Mouse (Mus musculus): ENCODE results near the gene Nol10. TPM values are rescaled to one million over a fixed set of nuclear protein-coding genes. Genes with fewer than 3 reads are reported as not detected.
A peak's percentile ranks its signal among the peaks of the same experiment; 100 is the strongest.

Nol10 gene
- total RNA-seq (2021), result 1 to 10 TPM; 6.3 to 7.4 TPM
- long read RNA-seq, experiment 1, partial matches to known transcripts, result 1 of 1 reads
- long read RNA-seq, experiment 1, other reads (novel, unspliced or antisense), result 0 of 1 reads
- long read RNA-seq, experiment 2, partial matches to known transcripts, result 0 of 5 reads
- long read RNA-seq, experiment 2, other reads (novel, unspliced or antisense), result 2 of 5 reads

DNA sequence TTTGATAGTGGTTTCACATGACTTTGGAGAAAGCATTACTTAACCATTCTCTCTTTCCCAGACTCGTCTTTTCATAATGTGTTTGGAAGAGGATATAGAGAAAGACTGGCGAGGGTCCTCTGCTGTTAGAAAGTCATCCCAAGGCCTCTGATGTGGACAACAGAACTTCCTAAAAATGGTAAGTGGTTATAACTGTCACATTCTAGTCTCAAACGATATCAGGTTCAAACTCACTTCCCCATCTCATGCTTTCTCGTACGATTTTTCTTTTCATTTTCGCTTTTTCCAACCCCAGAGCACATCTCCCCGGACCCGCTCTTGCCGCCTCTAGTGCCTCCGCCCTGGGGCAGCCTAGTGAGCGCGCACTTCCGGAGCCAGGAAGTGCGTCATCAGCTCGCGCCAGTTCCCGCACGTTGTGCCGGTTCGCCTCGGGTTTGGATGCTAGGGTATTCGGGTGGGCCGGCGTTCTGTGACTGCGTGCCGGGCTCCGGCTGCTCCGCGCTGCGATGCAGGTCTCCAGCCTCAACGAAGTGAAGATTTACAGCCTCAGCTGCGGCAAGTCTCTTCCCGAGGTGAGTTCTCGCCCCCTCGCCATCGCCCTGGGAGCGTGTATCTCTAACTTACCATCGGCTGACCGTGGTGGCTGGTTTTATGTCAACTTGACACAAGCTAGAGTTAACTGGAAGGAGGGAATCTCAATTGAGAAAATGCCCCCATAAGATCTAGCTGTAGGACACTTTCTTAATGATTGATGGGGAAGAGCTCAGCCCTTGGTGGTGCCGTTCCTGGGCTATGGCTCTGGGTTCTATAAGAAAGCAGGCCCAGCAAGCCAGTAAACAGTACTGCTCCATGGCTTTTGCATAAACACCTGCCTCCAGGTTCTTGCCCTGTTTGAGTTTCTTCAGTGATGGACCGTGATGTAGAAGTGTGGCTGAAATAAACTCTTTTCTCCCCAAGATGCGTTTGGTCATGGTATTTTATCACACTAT, at the start of gene Nol10:
Gene Nol10 (plus strand): TSS at position 411 of the 989 bp plus-strand sequence.
- peak; percentile 86 for DNase-seq

DNA sequence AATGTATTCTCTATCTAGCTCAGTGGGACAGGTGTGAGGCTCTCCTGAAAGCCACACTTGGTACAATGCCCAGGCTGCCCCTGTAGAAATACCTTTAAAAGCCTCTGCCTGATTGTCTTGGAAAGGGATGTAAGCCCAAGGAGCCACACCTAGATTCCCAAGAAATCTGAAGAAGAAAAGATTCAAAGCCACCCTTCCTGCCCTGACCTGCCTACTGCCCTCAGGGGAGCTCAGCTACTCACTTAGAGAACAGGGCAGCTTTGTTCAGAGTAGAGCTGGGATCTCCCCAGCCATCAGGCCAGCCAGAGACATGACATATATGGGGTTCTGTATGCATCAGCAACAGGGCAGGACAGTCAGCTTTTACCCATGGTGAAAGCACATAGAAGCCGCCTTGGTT, 48.4 kb upstream of the Nol10 start:
- DNase-seq, result no peak

DNA sequence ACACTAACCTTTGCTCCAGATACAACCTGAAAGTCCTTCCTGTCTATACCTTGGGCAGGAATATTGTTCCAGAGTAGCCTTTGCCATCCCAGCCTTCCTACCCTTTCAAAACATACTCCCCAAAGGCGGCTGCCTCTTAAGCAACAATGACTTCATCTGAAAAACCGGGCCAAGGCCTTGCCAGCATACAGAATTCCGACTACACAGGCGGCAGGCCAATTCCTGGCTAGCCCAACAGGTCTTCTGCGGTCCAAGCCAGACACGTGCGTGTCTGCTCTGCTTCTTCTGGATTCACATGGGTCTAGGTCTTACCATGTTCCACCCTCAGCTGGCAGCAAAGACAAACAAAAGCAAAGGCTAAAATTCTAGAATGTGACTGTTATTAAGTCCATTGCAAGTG, 42.8 kb upstream of the Nol10 start:
- no peak for DNase-seq

DNA sequence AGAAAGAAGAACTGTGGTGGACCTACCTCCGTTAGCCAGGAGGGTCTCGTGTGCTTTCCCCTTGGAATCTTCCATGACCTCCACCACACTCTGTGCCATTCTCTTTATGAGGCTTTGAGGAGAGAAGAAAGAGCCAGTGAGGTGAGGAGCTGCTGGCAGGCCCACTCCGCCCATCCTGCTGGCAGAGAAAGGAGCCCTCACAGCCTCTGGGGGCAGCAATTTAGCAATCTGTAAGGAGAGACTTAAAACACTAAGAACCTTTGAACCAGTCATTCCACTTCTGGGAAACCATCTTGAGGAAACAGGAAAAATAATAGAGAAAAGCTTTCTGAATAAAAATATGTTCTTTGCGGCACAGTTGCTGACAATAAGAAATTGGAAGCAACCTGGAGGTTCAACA, 40.0 kb upstream of the Nol10 start:
- DNase-seq, result no peak

DNA sequence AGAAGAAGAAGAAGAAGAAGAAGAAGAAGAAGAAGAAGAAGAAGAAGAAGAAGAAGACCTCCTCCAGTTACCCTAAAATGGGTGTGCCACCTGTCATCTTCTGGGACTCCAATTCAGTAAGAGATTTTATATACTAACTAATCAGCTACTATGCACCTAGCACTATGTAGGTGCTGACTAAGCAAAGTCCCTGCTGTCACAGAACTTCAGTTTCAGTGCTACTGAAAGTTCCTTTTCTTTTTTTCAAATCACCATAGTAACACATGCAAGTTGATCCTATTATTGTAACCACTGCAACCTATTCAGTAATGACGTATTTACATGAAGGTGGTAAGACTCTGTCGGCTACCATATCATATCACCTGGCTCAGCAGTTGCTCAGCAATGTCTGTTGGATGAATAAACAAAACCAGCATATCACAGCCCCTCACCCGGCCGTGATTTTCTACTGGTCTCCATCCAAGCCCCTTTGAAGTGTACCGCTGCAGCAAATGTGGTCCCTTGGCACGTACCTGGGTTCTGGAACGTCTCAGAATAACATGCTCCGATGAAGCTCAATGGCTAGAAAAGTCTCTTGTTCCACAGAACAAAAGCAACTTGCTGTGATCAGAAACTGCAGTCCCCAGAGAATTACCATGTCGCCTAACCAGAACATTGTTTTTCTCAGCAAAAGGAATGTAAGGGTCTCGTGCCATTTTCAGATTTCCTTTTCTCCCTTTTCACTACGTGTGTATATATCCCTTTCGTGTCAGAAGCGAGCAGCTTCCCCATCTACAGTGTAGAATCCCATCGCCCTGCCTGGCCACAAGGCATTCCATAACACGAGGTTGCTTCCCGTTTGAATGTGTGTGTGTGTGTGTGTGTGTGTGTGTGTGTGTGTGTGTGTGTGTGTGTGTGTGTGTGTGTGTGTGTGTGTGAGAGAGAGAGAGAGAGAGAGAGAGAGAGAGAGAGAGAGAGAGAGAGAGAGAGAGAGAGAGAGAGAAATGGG, 37.1 kb upstream of the Nol10 start:
- no peak for DNase-seq

DNA sequence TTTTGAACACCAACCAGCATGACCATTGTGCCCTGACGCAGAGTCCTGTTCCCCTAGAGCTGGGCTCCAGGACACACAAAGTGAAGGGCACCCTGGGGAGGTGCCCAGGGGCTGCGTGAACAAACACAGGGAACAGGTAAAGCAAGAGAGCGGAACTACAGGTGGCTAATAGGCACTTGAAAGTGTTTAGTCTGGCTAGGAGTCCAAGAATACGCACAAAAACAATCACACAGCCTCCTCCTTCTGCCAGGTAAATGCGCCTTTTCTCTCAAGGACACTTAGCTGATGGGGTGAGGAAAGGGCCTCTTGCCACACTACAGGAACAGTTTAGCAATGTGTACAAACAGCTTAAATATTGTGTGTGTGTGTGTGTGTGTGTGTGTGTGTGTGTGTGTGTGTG, 32.2 kb upstream of the Nol10 start:
- no peak for DNase-seq

DNA sequence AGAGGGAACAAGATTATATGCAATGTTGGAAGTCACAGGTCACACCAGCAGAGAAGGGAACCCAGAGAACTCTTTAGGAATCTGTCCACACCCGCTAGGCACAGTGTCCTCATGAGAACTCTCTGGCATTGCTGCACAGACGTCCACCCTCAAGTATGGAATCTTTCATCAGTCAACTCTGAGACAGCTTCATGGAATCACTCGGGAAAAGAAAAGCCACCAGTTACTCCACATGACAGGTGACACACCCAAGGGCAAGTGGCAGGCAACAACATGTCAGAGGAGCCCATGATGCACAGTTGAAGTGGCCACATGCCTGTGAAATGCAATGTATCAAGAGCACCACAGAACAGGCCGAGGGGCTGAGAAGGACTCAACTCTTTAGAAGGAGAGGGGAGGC, 30.3 kb upstream of the Nol10 start:
- DNase-seq, result no peak

DNA sequence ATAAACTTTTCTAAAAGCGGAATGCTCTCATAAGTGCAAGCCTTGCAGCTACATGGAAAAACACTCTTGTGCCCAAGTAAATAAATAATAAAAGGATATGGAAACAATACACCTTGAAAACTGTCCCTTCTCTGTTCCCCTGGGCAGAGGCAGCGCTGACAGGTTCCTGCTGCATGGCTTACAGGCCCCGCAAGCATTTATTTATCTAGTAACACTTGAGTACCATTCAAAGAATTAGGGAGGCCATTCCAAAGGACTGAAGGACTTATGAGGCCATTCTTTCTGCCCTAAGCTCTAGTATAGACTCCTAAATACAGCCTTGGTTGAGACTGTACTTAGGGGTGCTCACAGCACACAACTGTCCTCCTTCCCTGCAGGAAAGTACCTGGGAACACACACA, 29.8 kb upstream of the Nol10 start:
- no peak for DNase-seq

DNA sequence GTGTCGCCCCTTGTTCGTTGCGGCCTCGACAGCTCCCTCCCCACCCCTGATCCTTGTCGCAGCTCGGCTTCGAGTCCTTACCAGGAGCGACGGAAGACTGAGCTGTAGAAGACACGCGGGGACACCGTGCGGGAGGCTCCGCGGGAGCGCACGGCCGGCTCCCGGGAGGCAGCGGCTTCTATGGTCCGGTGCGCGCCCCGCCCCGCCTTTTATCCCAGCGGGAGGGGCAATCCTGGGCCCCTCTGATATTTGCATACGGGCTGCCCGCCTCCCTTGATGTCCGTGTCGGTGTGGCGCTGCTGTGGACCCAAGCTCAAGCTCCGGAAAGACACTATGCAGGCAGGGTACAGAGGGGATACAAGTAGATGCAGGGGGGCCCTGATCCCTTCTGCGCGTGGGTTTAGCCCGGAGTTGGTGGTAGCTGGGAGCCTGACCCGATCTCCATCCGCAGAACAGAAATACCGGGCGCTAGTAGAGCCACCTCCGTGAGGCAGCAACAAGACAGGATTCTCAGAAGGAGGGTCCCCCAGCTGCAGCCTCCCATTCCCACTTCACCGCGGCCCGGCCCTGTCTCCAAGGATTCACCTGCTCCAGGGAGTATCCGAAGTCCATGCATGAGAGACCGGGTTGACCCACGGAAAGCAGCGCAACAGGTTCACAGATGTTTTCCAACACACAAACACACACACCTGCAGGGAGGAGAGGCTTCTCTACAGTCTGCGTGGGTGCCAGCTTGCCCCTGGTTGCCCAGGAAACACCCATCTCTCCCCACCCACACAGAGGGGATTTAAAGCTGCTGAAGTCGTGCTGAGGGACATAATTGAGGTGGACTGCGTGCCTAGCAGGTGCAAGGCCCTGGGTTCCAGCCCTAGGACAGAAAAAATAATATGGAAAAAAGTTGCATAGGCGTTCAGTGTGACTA, 23.4 kb upstream of the Nol10 start:
- no peak for DNase-seq

DNA sequence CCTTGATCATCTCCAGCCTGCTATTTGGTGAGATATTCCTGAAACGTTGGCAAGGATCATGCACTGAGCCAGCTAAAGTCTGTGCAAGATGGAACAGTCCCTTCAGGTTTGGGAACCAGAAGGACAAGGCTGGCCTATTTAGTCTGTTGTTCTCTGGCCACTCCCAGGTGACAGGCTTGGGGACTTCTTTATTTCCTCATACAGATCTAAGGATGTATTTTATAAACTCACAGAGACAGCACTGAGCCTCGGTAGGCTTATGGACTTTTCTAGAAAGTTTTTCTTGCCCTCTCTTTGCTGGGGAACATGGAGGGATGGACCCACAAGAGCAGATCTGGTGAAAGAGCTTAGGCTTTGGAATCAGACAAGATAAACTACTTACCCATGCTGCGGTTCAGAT, 19.0 kb upstream of the Nol10 start, which contains the start of gene Atp6v1c2:
Gene Atp6v1c2 (minus strand): TSS at position 101 of the 400 bp plus-strand sequence.
- no peak for DNase-seq

DNA sequence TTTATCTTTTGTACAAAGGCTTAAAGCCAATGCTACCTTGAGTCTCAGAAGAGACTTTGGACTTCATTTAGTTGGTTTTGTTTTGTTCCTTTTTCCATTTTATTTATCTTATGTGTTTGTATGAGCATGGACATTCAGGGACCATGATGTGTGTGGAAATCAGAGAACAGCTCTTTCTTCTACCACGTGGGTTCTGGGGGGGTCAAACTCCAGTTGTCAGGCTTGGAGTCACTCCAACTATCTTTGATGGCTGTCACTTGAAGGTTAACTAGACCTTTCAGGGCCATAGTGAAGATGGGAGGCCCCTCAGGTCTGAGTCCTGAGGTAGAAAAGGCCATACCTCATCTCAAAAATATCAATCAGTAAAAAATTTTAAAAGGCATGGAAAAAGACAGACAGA, 14.8 kb upstream of the Nol10 start:
- DNase-seq, result no peak

DNA sequence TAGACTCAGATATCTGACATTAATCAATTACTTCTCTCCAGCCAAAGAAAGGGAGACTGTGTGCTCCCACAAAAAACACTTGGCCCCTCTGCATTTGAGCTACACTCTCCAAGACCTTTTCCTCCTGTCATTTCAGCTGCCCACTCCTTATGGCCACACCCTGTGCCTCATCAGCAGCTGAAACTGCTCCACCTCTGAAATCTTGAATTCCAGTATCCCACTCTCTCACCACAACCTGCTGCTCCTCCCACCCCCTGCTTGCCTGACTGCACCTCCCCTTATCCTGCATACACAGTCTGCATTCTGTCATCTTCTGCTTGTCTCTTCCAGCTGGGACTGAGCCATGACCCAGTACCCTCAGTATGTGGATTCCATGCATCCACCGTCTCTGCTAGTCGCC, 9.9 kb upstream of the Nol10 start:
- DNase-seq, result no peak

DNA sequence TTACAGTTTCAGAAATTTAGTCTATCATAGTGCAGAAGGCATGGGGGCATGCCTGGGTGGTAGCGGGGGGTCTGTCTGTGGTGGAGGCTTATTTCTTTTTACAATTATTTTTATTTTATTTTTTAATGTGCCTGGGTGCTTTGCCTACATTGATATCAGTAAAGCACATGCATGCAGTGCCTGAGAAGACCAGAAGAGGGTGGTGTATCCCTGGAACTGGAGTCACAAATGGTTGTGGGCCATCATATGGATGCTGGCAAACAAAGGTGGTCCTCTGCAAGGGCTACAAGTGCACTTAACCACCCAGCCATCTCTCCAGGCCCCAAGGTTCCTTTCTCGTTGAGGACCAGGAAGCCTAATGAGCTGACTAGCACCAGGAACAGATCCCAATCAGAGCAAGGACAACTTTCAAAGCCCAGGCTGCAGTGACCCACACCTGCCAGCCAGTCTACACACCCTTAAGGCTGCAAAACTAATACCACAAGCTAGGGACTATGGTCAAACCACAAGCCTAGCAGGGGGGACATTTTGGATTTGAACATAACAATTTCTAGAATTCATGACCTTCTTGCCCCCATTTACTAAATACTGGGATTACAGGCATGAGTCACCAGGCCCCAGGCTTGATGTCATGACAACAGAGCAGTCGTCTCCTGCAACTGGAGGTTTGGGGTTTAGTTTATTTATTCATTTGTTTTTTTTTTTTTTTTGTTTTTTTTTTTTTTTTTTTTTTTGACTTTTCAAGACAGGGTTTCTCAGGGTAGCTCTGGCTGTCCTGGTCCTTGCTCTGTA, 8.9 kb upstream of the Nol10 start:
- no peak for DNase-seq

DNA sequence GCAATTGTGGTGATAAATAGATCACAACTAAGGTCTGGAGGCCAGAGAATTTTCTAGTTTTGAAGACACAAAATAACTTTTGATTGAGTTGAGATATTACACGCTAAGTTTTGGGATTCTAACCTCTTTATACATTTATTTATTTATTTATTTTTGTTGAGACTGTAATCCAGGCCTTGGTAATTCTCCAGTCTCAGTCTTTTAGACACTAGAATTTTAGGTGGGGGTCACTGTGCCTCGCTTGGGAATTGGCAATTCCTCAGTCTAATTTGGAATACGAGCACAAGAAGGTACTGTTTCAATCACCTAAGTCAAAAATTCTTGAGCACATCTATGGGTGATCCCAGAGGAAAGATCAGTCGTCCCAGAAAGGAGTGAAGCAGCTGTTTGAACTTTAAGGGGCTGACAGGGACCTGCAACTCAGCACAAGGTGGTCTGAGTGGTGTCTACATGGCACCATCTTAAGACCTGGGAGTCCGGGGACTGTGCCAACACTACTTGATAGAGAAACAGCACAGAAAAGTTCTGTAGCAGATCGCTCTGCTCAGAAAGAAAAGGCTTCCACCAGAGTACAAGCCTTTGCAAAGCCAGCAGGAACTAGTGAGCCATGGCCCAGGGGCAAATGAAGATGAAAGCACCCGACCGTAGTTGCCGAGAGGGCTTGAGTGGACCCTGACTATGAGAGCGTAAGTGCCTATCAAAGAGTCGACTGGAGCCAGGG, 771 bp upstream of the Nol10 start:
- no peak for DNase-seq

DNA sequence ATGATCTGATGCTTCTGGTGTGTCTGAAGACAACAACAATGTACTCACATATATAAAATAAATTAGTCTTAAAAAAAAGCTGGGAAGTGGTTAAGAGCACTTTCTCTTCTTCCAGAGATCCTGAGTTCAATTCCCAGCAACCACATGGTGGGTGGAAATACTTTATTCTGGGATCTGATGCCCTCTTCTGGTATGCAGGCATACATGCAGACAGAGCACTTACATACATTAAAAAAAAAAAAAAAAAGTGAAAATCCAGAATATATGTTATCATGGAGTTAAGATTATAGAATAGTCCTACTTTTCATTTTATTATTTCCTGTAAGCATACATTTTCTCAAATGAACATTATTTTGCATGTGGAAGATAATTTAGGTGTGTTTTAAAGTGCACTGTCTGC, 1.8 kb downstream of the Nol10 start:
- no peak for DNase-seq

DNA sequence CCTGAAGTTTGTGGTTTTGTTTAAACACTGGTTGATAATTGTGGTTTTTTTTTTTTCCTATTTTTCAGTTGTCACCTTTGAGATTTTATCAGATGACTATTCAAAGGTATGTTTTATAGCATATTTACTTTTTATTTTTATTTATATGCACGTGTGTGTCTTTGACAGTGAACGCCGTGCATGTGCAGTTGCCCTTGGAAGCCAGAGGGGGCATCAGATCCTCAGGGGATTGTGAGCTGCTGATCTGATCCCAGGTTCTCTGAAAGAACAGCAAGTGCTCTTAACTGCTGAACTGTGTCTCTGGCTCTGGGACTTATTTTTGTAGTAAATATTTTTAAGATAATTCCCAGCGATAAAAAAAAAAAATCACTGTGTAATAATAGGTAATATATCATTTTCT, 8.6 kb downstream of the Nol10 start:
- DNase-seq, result no peak

DNA sequence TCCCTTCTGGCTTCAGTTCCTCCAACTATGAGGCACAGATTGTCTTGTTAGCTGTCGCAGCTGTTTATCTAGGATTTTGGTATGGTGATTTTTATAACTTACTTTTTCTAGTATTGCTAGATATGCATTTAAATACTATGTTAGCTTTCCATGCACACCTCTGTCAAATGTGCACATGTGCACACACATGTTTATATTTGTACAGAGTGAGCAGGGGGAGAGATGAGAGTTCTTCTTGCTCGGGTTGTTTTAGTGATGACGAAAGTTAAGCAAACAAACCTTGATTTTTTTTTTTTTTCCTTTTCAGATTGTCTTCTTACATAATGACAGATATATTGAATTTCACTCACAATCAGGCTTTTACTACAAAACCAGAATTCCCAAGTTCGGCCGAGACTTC, 9.5 kb downstream of the Nol10 start:
- DNase-seq, result no peak

DNA sequence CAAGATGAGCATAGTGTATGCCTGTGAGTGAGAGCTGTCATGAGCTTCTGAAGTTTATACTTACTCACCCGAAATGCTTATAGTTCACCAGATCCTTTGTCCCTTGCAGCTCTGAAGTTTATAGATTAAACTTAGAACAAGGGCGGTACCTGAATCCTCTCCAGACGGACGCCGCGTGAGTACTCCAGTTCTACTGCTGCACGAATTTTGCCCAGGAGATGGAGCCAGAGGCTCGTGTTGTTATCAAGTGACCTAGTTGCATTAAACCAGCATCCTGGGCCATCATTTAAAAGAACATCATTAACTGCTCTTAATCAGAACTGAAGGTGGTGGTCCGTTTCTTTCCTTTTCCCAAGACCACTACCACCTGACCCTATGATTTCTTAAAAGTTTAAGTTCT, 10.7 kb downstream of the Nol10 start:
- no peak for DNase-seq

DNA sequence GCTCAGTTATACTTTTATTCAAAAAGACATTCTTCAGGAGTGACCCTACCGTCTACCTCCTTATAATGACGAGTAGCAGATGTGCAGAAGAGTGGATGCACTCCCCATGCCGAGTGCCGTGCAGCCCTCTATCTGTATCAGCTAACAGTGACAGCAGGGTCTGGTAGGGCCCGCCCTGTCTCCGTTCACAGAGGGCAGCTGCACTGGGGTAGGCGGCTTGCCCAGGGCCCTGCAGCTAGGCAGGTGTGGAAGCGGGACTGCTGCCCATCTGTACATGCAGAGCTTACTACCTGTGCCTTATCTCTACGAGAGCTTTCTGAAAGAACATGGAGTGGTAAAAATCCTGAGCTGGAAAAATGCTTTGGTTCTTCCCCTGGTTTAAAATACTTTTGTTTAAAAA, 11.8 kb downstream of the Nol10 start:
- no peak for DNase-seq

DNA sequence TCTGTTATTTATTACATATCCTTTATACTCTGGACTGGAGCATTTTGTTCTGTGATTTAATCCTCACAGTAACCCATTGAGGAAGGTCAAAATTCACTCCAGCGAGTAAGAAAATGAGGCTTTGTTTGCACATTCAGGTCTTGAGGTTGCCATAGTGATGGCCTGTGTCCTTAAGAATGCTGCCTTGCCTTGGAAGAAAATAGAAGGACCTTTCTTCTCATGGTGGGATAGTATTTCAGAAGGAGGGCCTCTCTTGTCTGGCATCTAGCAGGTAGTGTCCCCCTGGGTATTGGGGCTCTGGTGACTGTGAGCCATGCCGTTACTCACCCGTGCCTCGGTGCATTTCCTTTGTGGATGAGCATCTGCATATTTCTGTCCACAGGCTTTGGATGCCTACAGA, 12.4 kb downstream of the Nol10 start:
- no peak for DNase-seq

Measured in gastrocnemius, postnatal 25 days (tissue).